Mouse (Mus musculus): ENCODE measurements at regions not wholly inside any gene's neighbourhood (a gene's known extent, or its start where the extent isn't known, plus 50 kb on each side); places are given as distances from the start of the nearest gene placed in this dataset.

- no peaks in the 10 kb centered on the region for H3K4me1 ChIP-seq (replicated peaks; ENCODE audit: control insufficient read depth, insufficient read depth, low read length)
- 85% methylated on average over 8 of the region's 8 CpGs for WGBS
- TF ChIP-seq CTCF (IDR thresholded peaks at IDR 0.05; ENCODE audit: low read depth): no peak
Measured at GRCm38 (mm10) chr17:9797069-9797468, 127.6 kb upstream of the Pabpc6 start.

DNA sequence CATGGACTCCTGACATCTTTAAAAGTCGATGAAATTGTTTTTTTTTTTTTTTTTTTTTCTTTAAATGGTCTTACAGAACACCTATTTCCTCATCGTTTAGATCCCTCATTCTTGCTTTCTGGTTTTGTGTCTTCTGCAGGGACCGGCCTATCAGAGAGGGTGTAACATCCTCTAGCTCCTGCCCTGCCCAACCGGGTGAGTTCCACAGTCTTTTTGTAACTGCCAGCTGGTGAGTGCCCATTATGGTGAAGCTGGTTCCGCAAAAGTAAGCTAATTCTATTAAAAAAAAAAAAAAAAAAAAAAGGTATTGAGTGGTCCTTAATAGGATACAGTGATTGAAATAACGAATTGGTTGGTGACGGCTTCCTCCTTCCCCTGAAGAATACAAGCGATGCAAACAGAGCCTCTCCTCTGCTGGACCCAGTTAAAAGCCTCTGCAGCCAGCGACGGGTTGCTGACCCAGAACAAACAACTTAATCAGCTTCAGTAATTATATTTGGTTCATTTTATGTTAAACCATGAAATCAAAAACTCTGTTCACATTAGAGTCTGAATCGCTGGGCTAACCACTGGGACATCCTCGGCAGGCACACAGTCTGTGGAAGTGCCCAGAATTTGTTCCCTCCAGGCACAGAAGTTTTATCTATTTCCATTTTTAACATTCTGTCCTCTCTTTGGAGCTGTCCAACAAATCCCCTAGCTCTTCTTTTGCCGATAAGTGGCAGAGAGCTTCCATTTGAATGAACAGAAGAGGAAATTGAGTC is 126.9 kb upstream of the Pabpc6 start:
- Histone ChIP-seq H3K9me3 (ENCODE audit: control insufficient read depth) (no peaks in the 10 kb centered on the region), H3K36me3 (ENCODE audit: control insufficient read depth, insufficient read depth) (no peaks in the 10 kb centered on the region), H3K9ac (ENCODE audit: low read depth, low read length) (no peak overlapping the region), H3K4me3 (ENCODE audit: low read depth, low read length) (no peak overlapping the region), H3K4me1 (replicated peaks; ENCODE audit: control insufficient read depth, insufficient read depth, low read length) (no peaks in the 10 kb centered on the region), H3K27ac (ENCODE audit: low read depth, low read length) (no peak overlapping the region), H3K4me2 (replicated peaks; ENCODE audit: low read depth) (no peak overlapping the region), H3K27me3 (replicated peaks; ENCODE audit: control insufficient read depth, insufficient read depth, low read length) (no peaks in the 10 kb centered on the region)
- TF ChIP-seq CTCF (IDR thresholded peaks at IDR 0.05; ENCODE audit: low read depth): no peak
- 78% methylated on average over 13 of the region's 13 CpGs for WGBS
- ATAC-seq: no peak

More at GRCm38 (mm10) chr17:9797069-9797468, 127.6 kb upstream of the Pabpc6 start:
- Histone ChIP-seq H3K27ac (ENCODE audit: low read depth, low read length) (no peak overlapping the region), H3K36me3 (ENCODE audit: control insufficient read depth, insufficient read depth) (no peaks in the 10 kb centered on the region), H3K9ac (ENCODE audit: low read depth, low read length) (no peak overlapping the region), H3K4me2 (replicated peaks; ENCODE audit: low read depth) (no peak overlapping the region), H3K27me3 (replicated peaks; ENCODE audit: control insufficient read depth, insufficient read depth, low read length) (no peaks in the 10 kb centered on the region), H3K9me3 (ENCODE audit: control insufficient read depth) (no peaks in the 10 kb centered on the region), H3K4me3 (ENCODE audit: low read depth, low read length) (no peak overlapping the region)
- no peak for ATAC-seq

DNA sequence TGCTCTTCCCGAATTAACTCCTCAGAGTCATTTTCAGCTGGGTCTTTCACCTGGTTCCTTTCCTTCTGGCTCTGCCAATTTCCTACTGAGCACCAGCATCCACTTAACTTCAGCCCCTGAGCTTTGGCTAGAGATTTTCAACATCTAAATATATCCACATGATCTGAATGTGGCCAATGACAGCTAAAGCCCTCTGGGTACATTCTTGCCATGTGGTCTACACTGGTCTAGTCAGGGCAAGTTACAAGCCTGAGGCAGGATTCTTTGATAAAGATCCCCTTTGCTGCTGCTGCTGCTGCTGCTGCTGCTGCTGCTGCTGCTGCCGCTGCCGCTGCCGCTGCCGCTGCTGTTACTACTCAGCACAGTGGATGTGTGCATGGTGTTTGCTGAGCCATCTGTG is 109.3 kb upstream of the Pabpc6 start:
- no peak for ATAC-seq
- Histone ChIP-seq H3K9ac (ENCODE audit: low read depth, low read length) (no peak overlapping the region), H3K9me3 (ENCODE audit: control insufficient read depth) (no peaks in the 10 kb centered on the region)

GRCm38 (mm10) chr17:9777165-9777564 is 107.6 kb upstream of the Pabpc6 start:
- no peak for TF ChIP-seq CTCF (IDR thresholded peaks at IDR 0.05; ENCODE audit: low read depth)
- Histone ChIP-seq H3K9me3 (ENCODE audit: control insufficient read depth) (no peaks in the 10 kb centered on the region), H3K9ac (ENCODE audit: low read depth, low read length) (no peak overlapping the region), H3K4me3 (ENCODE audit: low read depth, low read length) (no peak overlapping the region), H3K27ac (ENCODE audit: low read depth, low read length) (no peak overlapping the region), H3K4me1 (replicated peaks; ENCODE audit: control insufficient read depth, insufficient read depth, low read length) (no peaks in the 10 kb centered on the region), H3K36me3 (ENCODE audit: control insufficient read depth, insufficient read depth) (no peaks in the 10 kb centered on the region), H3K4me2 (replicated peaks; ENCODE audit: low read depth) (no peak overlapping the region), H3K27me3 (replicated peaks; ENCODE audit: control insufficient read depth, insufficient read depth, low read length) (no peaks in the 10 kb centered on the region)
- ATAC-seq: no peak

More for the DNA sequence above, 109.3 kb upstream of the Pabpc6 start:
- Histone ChIP-seq H3K4me2 (replicated peaks; ENCODE audit: low read depth) (no peak overlapping the region), H3K4me1 (replicated peaks; ENCODE audit: control insufficient read depth, insufficient read depth, low read length) (no peaks in the 10 kb centered on the region), H3K4me3 (ENCODE audit: low read depth, low read length) (no peak overlapping the region), H3K27me3 (replicated peaks; ENCODE audit: control insufficient read depth, insufficient read depth, low read length) (no peaks in the 10 kb centered on the region), H3K27ac (ENCODE audit: low read depth, low read length) (no peak overlapping the region), H3K36me3 (ENCODE audit: control insufficient read depth, insufficient read depth) (no peaks in the 10 kb centered on the region)
- 89% methylated on average over 5 of the region's 5 CpGs for WGBS
- TF ChIP-seq CTCF (IDR thresholded peaks at IDR 0.05; ENCODE audit: low read depth): no peak

GRCm38 (mm10) chr17:9776286-9777016 is 106.9 kb upstream of the Pabpc6 start:
- H3K4me1 ChIP-seq (replicated peaks; ENCODE audit: control insufficient read depth, insufficient read depth, low read length): no peaks in the 10 kb centered on the region
- 62% methylated on average over 8 of the region's 9 CpGs for WGBS

GRCm38 (mm10) chr17:9775668-9776151 is 106.2 kb upstream of the Pabpc6 start:
- Histone ChIP-seq H3K9me3 (ENCODE audit: control insufficient read depth) (no peaks in the 10 kb centered on the region), H3K9ac (ENCODE audit: low read depth, low read length) (no peak overlapping the region), H3K4me3 (ENCODE audit: low read depth, low read length) (no peak overlapping the region), H3K4me2 (replicated peaks; ENCODE audit: low read depth) (no peak overlapping the region), H3K4me1 (replicated peaks; ENCODE audit: control insufficient read depth, insufficient read depth, low read length) (no peaks in the 10 kb centered on the region), H3K27ac (ENCODE audit: low read depth, low read length) (no peak overlapping the region), H3K27me3 (replicated peaks; ENCODE audit: control insufficient read depth, insufficient read depth, low read length) (no peaks in the 10 kb centered on the region), H3K36me3 (ENCODE audit: control insufficient read depth, insufficient read depth) (no peaks in the 10 kb centered on the region)
- WGBS: 68% methylated on average over 9 of the region's 9 CpGs
- no peak for TF ChIP-seq CTCF (IDR thresholded peaks at IDR 0.05; ENCODE audit: low read depth)
- ATAC-seq: no peak

More at GRCm38 (mm10) chr17:9776286-9777016, 106.9 kb upstream of the Pabpc6 start:
- H3K9ac ChIP-seq (ENCODE audit: low read depth, low read length): no peak overlapping the region
- no peak for TF ChIP-seq CTCF (IDR thresholded peaks at IDR 0.05; ENCODE audit: low read depth)
- no peak overlapping the region for H3K4me2 ChIP-seq (replicated peaks; ENCODE audit: low read depth)
- no peaks in the 10 kb centered on the region for H3K9me3 ChIP-seq (ENCODE audit: control insufficient read depth)
- H3K36me3 ChIP-seq (ENCODE audit: control insufficient read depth, insufficient read depth): no peaks in the 10 kb centered on the region
- ATAC-seq: no peak
- H3K27me3 ChIP-seq (replicated peaks; ENCODE audit: control insufficient read depth, insufficient read depth, low read length): no peaks in the 10 kb centered on the region
- no peak overlapping the region for H3K27ac ChIP-seq (ENCODE audit: low read depth, low read length)
- H3K4me3 ChIP-seq (ENCODE audit: low read depth, low read length): no peak overlapping the region

Measured in intestine, postnatal 0 days (tissue).